Mouse (Mus musculus) heart, embryonic 16.5 days (tissue): ENCODE results near the gene Utp15. TPM values are rescaled to one million over a fixed set of nuclear protein-coding genes. Genes with fewer than 3 reads are reported as not detected.
A peak's percentile ranks its signal among the peaks of the same experiment; 100 is the strongest.

Source experiments
- ATAC-seq: fragments of 200-750 bp; cut with Nextera tagmentation; replicated peaks from 2 replicates; pipeline ENCODE4 v1.8.0; 2017; ENCODE audit warnings: moderate number of reproducible peaks; ENCODE audit not compliant: insufficient read depth, low FRiP score; ENCODE audit errors: extremely low read depth
- H3K27ac ChIP-seq: fragments of 300-500 bp; sonication (generic); 2 replicates; pipeline ENCODE4 v1.5.1; 2014; ENCODE audit warnings: mild to moderate bottlenecking, low read length, control low read depth, moderate library complexity
- H3K27me3 ChIP-seq: fragments of 300-500 bp; sonication (generic); 2 replicates; pipeline ENCODE4 v1.6.1; 2014; ENCODE audit warnings: low read length, mixed read lengths; ENCODE audit not compliant: control insufficient read depth, insufficient read depth
- H3K36me3 ChIP-seq: fragments of 300-500 bp; sonication (generic); 2 replicates; pipeline ENCODE4 v1.6.1; 2014; ENCODE audit not compliant: control insufficient read depth, insufficient read depth
- H3K4me1 ChIP-seq: fragments of 300-500 bp; sonication (generic); 2 replicates; pipeline ENCODE4 v1.6.1; 2014; ENCODE audit warnings: low read length, mixed read lengths; ENCODE audit not compliant: control insufficient read depth, insufficient read depth
- H3K4me2 ChIP-seq: fragments of 300-500 bp; sonication (generic); 2 replicates; pipeline ENCODE4 v1.6.1; 2014; ENCODE audit warnings: low read depth, mild to moderate bottlenecking, control low read depth, low read length
- H3K4me3 ChIP-seq: fragments of 300-500 bp; sonication (generic); 2 replicates; pipeline ENCODE4 v1.5.1; 2014; ENCODE audit warnings: mild to moderate bottlenecking, control low read depth, low read length
- H3K9ac ChIP-seq: fragments of 300-500 bp; sonication (generic); 2 replicates; pipeline ENCODE4 v1.6.1; 2014; ENCODE audit warnings: low read length, control low read depth
- H3K9me3 ChIP-seq: fragments of 300-500 bp; sonication (generic); replicated peaks from 2 replicates; pipeline ENCODE4 v1.6.1; 2016; ENCODE audit warnings: low read length; ENCODE audit not compliant: control insufficient read depth
- WGBS: fragments of 180-500 bp; shearing (Covaris S2); extraction: QIAGEN DNeasy Blood & Tissue Kit; methylation state at CpG from one replicate; pipeline ENCODE4 v1.1.7; 2014; 5-methylcytosine and 5-hydroxymethylcytosine counted together
- polyA plus RNA-seq: library from polyadenylated mRNA; unstranded; fragments of >200 nt; fragmentation: Nextera tagmentation; extraction: Ambion mirVana; gene quantifications from 2 replicates; pipeline ENCODE4 v1.2.1, GENCODE M21; 2015

Utp15 gene
- polyA plus RNA-seq, 1 experiment from 2014 or later, result 17.2 TPM

DNA sequence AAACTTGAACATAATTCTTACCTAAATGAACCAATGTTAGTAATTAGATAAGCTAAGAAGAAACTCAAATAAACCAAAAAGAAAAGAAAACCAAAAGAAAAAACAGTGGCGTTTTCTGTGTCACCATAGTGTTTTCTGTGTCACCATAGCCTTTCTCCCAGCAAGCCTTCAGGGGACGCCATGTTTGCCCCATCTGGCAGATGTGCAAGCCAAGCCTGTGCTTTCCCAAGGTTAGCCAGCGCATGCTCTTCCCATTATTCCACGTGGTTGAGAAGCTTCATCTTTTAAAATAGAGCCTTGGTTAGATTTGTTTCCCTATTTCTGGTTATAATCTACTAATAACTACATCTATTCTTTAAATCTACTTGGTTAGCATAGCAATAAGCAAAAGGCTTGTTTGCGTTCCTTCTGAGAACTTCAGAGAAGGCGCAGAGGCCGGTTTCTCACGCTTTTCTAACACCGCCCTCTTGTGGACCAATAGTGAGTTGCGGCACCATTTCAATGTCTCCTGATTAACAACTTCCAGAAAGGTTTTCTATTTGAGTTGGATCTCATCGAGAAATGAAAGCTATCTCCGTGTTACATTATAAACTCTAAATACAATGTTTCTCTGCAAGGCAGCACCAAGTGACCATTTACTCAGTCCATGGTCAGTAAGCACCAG, 22.7 kb downstream of the Utp15 start:
- WGBS, result 17% methylated on average over 12 of the region's 12 CpGs
- no peaks in the 10 kb centered on the region for H3K4me1 ChIP-seq
- no peak for ATAC-seq

GRCm38 (mm10) chr13:98235451-98235850, 27.4 kb downstream of the Utp15 start:
- H3K9me3 ChIP-seq, result no peaks in the 10 kb centered on the region
- no peak for ATAC-seq
- no peak overlapping the region for H3K4me3 ChIP-seq
- H3K4me2 ChIP-seq, result no peak overlapping the region
- 56% methylated on average over 6 of the region's 6 CpGs for WGBS
- no peaks in the 10 kb centered on the region for H3K4me1 ChIP-seq
- H3K36me3 ChIP-seq, result no peaks in the 10 kb centered on the region
- no peak overlapping the region for H3K27ac ChIP-seq
- no peaks in the 10 kb centered on the region for H3K27me3 ChIP-seq
- no peak overlapping the region for H3K9ac ChIP-seq

More for the DNA sequence above, 22.7 kb downstream of the Utp15 start:
- no peaks in the 10 kb centered on the region for H3K36me3 ChIP-seq
- H3K4me3 ChIP-seq, result no peak overlapping the region
- no peak overlapping the region for H3K9ac ChIP-seq
- no peak overlapping the region for H3K4me2 ChIP-seq
- H3K9me3 ChIP-seq, result no peaks in the 10 kb centered on the region
- no peak overlapping the region for H3K27ac ChIP-seq
- H3K27me3 ChIP-seq, result no peaks in the 10 kb centered on the region

- H3K27me3 ChIP-seq, result no peaks in the 10 kb centered on the region
- H3K27ac ChIP-seq, result no peak overlapping the region
- 86% methylated on average over 1 of the region's 1 CpGs for WGBS
Measured at GRCm38 (mm10) chr13:98230511-98230910, 32.3 kb downstream of the Utp15 start.

DNA sequence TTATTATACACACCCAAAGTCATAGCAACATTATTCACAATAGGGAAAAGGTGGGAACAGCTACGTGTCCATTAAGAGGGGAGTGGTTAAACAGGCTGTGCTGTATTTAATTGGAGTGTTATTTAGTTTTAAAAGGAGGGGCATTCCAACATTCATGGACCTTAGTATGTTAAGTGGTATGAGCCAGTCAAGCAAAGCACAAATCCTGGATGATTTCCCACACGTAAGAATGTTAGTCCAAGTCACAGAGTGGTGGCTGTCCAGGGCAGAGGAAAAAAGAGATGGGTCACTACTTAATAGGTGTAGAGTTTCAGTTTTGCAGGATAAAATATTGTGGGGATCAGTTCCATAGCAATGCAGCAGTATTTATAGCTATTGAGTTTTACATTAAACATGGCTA, 36.6 kb downstream of the Utp15 start:
- no peaks in the 10 kb centered on the region for H3K36me3 ChIP-seq
- no peak overlapping the region for H3K4me2 ChIP-seq
- no peak overlapping the region for H3K9ac ChIP-seq
- no peaks in the 10 kb centered on the region for H3K4me1 ChIP-seq
- H3K9me3 ChIP-seq, result no peaks in the 10 kb centered on the region
- ATAC-seq, result no peak
- 62% methylated on average over 2 of the region's 2 CpGs for WGBS
- H3K27me3 ChIP-seq, result no peaks in the 10 kb centered on the region
- H3K27ac ChIP-seq, result no peak overlapping the region
- H3K4me3 ChIP-seq, result no peak overlapping the region

More at GRCm38 (mm10) chr13:98230511-98230910, 32.3 kb downstream of the Utp15 start:
- Histone ChIP-seq H3K36me3 (no peaks in the 10 kb centered on the region), H3K9me3 (no peaks in the 10 kb centered on the region), H3K9ac (no peak overlapping the region), H3K4me3 (no peak overlapping the region), H3K4me2 (no peak overlapping the region), H3K4me1 (no peaks in the 10 kb centered on the region)
- no peak for ATAC-seq

GRCm38 (mm10) chr13:98222848-98223247, 40.0 kb downstream of the Utp15 start:
- Histone ChIP-seq H3K9me3 (no peaks in the 10 kb centered on the region), H3K4me1 (no peaks in the 10 kb centered on the region), H3K27me3 (no peaks in the 10 kb centered on the region), H3K9ac (no peak overlapping the region), H3K4me2 (no peak overlapping the region), H3K36me3 (no peaks in the 10 kb centered on the region), H3K4me3 (no peak overlapping the region), H3K27ac (no peak overlapping the region)
- ATAC-seq, result no peak
- 35% methylated on average over 12 of the region's 12 CpGs for WGBS

GRCm38 (mm10) chr13:98210137-98210536, 52.7 kb downstream of the Utp15 start:
- no peaks in the 10 kb centered on the region for H3K9me3 ChIP-seq
- no peak overlapping the region for H3K9ac ChIP-seq
- no peak overlapping the region for H3K27ac ChIP-seq
- WGBS, result 79% methylated on average over 7 of the region's 7 CpGs
- no peak for ATAC-seq
- peaks cover 2% of the 10 kb centered on the region; the same call in 1 of the 2 replicates for H3K27me3 ChIP-seq
- no peaks in the 10 kb centered on the region for H3K36me3 ChIP-seq
- H3K4me1 ChIP-seq, result 0 out of 2 replicates have a peak, but pooled peaks cover 2% of the 10 kb centered on the region
- no peak overlapping the region for H3K4me3 ChIP-seq
- no peak overlapping the region for H3K4me2 ChIP-seq

GRCm38 (mm10) chr13:98208842-98209241, 54.0 kb downstream of the Utp15 start:
- H3K4me3 ChIP-seq, result no peak overlapping the region
- no peak for ATAC-seq
- no peaks in the 10 kb centered on the region for H3K36me3 ChIP-seq
- no peaks in the 10 kb centered on the region; the same call in 1 of the 2 replicates for H3K27me3 ChIP-seq
- 38% methylated on average over 9 of the region's 9 CpGs for WGBS
- H3K9ac ChIP-seq, result no peak overlapping the region
- H3K27ac ChIP-seq, result no peak overlapping the region
- H3K4me2 ChIP-seq, result no peak overlapping the region
- 0 out of 2 replicates have a peak, but pooled peaks cover 2% of the 10 kb centered on the region for H3K4me1 ChIP-seq
- H3K9me3 ChIP-seq, result peaks cover under 1% of the 10 kb centered on the region; the same call in 1 of the 2 replicates

DNA sequence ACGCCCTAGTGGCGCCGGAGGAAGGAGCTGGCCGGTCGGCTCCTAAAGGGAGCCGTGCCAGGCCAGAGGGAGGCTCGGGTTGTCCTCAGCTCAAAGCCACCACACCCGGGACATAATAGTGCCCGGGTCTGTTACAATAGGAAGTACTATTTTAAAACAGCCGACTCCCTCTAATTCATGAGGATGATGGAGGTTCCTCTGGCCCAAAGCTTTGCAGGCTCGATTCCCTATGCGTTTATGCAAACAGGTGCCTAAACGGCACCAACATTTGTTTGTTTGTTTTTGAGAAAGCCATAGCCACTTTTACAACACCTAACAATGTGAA, 56.3 kb downstream of the Utp15 start:
- Histone ChIP-seq H3K4me3 (peak overlapping the region; percentile 76), H3K27ac (peak overlapping the region; percentile 63), H3K27me3 (no peaks in the 10 kb centered on the region; the same call in 1 of the 2 replicates), H3K4me1 (peaks cover 8% of the 10 kb centered on the region), H3K9ac (peak overlapping the region; percentile 76), H3K4me2 (peak overlapping the region; percentile 95), H3K36me3 (no peaks in the 10 kb centered on the region), H3K9me3 (peaks cover 4% of the 10 kb centered on the region; the same call in 1 of the 2 replicates)
- WGBS, result 2% methylated on average over 13 of the region's 13 CpGs
- no peak for ATAC-seq

- Histone ChIP-seq H3K36me3 (no peaks in the 10 kb centered on the region), H3K9me3 (peaks cover 4% of the 10 kb centered on the region; the same call in 1 of the 2 replicates), H3K27me3 (no peaks in the 10 kb centered on the region; the same call in 1 of the 2 replicates), H3K4me1 (peaks cover 12% of the 10 kb centered on the region), H3K4me2 (peak within 1 kb of the TSS; percentile 95), H3K9ac (peak within 1 kb of the TSS; percentile 76), H3K4me3 (peak within 1 kb of the TSS; percentile 76), H3K27ac (peak within 1 kb of the TSS; percentile 63)
- ATAC-seq, result peak; percentile 90
- under 1% methylated on average over 63 of the region's 76 CpGs for WGBS
Measured at GRCm38 (mm10) chr13:98205771-98206545, 56.9 kb downstream of the Utp15 start, which contains the start of gene Arhgef28. TSS of gene Arhgef28 (minus strand) at chr13:98206439.
